Mouse (Mus musculus): ENCODE data around the gene Kcnj14. TPM values are rescaled to one million over a fixed set of nuclear protein-coding genes. Genes with fewer than 3 reads are reported as not detected.

The Kcnj14 gene
- 0.69 and 0.75 TPM in 2 replicates for polyA plus RNA-seq (2014; fragmentation: Nextera tagmentation; extraction: Ambion mirVana)

- WGBS: 66% methylated on average over 7 of the region's 7 CpGs
- H3K27me3 ChIP-seq (ENCODE audit: control insufficient read depth, insufficient read depth, low read length): peaks cover 3% of the 10 kb centered on the region
- H3K36me3 ChIP-seq (ENCODE audit: control insufficient read depth, insufficient read depth, low read length): peaks cover 27% of the 10 kb centered on the region
Observed at GRCm38 (mm10) chr7:45824598-45824997, at the start of gene Kcnj14. Kcnj14 (minus strand) TSS chr7:45824782.

GRCm38 (mm10) chr7:45873061-45873947 is 48.7 kb upstream of the Kcnj14 start:
- WGBS: 5% methylated on average over 28 of the region's 28 CpGs
- Histone ChIP-seq H3K9ac (ENCODE audit: low read length) (peak overlapping the region; percentile 81), H3K9me3 (ENCODE audit: control insufficient read depth, low read length) (no peaks in the 10 kb centered on the region), H3K4me2 (peak overlapping the region; percentile 72), H3K27ac (ENCODE audit: low read depth, low read length) (peak overlapping the region; percentile 73), H3K27me3 (ENCODE audit: control insufficient read depth, insufficient read depth, low read length) (peaks cover 30% of the 10 kb centered on the region), H3K4me3 (ENCODE audit: low read depth, low read length) (peak overlapping the region; percentile 81), H3K4me1 (ENCODE audit: control insufficient read depth, insufficient read depth, low read length) (peaks cover 25% of the 10 kb centered on the region), H3K36me3 (ENCODE audit: control insufficient read depth, insufficient read depth, low read length) (peaks cover 11% of the 10 kb centered on the region)
- DNase-seq (ENCODE audit: low spot score, missing footprints): peak; percentile 97
- ATAC-seq (ENCODE audit: low FRiP score): peak; percentile 57

More at GRCm38 (mm10) chr7:45824598-45824997, at the start of gene Kcnj14:
- no peak within 1 kb of the TSS for H3K4me3 ChIP-seq (ENCODE audit: low read depth, low read length)
- peaks cover 4% of the 10 kb centered on the region for H3K4me1 ChIP-seq (ENCODE audit: control insufficient read depth, insufficient read depth, low read length)
- DNase-seq (ENCODE audit: low spot score, missing footprints) (no peak), ATAC-seq (ENCODE audit: low FRiP score) (no peak)
- no peak within 1 kb of the TSS for H3K27ac ChIP-seq (ENCODE audit: low read depth, low read length)
- H3K9ac ChIP-seq (ENCODE audit: low read length): no peak within 1 kb of the TSS
- no peak within 1 kb of the TSS for H3K4me2 ChIP-seq
- no peaks in the 10 kb centered on the region for H3K9me3 ChIP-seq (ENCODE audit: control insufficient read depth, low read length)

- Histone ChIP-seq H3K27ac (ENCODE audit: low read depth, low read length) (peak within 1 kb of the TSS; percentile 73), H3K9ac (ENCODE audit: low read length) (peak within 1 kb of the TSS; percentile 81), H3K4me3 (ENCODE audit: low read depth, low read length) (peak within 1 kb of the TSS; percentile 81), H3K4me2 (peak within 1 kb of the TSS; percentile 72), H3K36me3 (ENCODE audit: control insufficient read depth, insufficient read depth, low read length) (peaks cover 11% of the 10 kb centered on the region), H3K9me3 (ENCODE audit: control insufficient read depth, low read length) (no peaks in the 10 kb centered on the region), H3K27me3 (ENCODE audit: control insufficient read depth, insufficient read depth, low read length) (peaks cover 37% of the 10 kb centered on the region), H3K4me1 (ENCODE audit: control insufficient read depth, insufficient read depth, low read length) (peaks cover 32% of the 10 kb centered on the region)
- WGBS: under 1% methylated on average over 18 of the region's 18 CpGs
- DNase-seq (ENCODE audit: low spot score, missing footprints) (peak; percentile 100), ATAC-seq (ENCODE audit: low FRiP score) (peak; percentile 75)
Observed at GRCm38 (mm10) chr7:45872624-45873023, 48.0 kb upstream of the Kcnj14 start, which contains the start of gene Kdelr1. Kdelr1 (plus strand) TSS chr7:45872772.

DNA sequence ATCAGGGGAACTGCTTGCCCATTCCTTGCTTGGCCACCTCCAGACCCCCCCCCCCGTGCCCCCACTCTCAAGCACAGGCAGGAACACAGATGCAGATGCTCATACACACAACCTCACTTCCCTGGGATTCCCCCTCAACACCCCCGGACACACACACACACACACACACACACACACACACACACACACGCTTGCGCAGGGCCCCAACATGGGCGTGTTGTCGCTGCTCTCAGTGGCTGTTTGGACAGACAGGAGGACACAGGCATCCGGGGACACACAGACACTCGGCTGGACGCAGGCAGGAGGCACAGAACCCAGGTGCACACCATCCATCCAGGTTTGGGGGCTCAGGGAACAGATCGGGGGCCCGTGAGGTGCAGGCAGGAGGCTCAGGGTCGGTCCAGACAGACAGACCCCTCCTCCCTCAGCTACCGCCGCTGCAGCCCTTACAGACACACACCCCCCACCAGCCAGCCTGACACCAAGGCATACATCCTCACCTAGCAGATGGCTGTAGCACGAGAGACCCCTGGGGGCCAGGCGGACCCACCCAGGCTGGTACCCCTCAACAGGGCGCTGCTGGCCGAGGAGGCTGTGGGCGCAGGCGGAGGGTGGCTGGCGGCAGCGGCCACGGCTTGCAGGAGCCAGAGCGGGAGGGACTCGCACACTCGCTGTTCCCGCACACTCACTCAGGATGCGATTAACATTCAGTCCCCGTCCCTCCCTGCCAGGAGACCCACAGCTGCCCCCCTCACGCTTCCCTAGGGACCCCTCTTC is 45.9 kb upstream of the Kcnj14 start:
- H3K27me3 ChIP-seq (ENCODE audit: control insufficient read depth, insufficient read depth, low read length): peaks cover 52% of the 10 kb centered on the region

DNA sequence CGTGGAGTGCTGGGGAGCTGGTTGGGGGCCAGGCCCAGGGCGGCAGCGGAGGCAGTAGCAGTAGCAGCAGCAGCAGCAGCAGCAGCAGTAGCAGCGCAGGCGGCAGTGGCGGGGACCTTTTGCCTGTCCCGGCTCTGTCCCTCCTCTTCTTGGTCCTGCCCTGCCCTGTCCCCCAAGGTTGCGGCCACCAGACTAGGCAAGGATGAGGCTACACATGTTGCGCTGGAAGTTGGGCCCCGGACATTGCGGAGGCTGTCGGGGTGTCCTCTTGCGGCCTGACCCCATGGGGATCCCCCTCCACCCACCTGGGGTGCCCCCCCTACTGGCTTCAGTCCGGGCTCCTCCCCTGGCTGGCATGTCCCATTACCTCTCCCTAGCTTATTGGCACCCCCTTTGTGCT is 45.2 kb upstream of the Kcnj14 start:
- Histone ChIP-seq H3K4me1 (ENCODE audit: control insufficient read depth, insufficient read depth, low read length) (peaks cover 38% of the 10 kb centered on the region), H3K4me3 (ENCODE audit: low read depth, low read length) (peak overlapping the region; percentile 20), H3K4me2 (peak overlapping the region; percentile 50), H3K27me3 (ENCODE audit: control insufficient read depth, insufficient read depth, low read length) (peaks cover 52% of the 10 kb centered on the region), H3K9ac (ENCODE audit: low read length) (no peak overlapping the region; the same call in 1 of the 2 replicates), H3K9me3 (ENCODE audit: control insufficient read depth, low read length) (no peaks in the 10 kb centered on the region), H3K36me3 (ENCODE audit: control insufficient read depth, insufficient read depth, low read length) (peaks cover 3% of the 10 kb centered on the region; the same call in 1 of the 2 replicates), H3K27ac (ENCODE audit: low read depth, low read length) (no peak overlapping the region)
- WGBS: under 1% methylated on average over 14 of the region's 14 CpGs
- DNase-seq (ENCODE audit: low spot score, missing footprints) (no peak), ATAC-seq (ENCODE audit: low FRiP score) (no peak)

More for the DNA sequence above, 45.9 kb upstream of the Kcnj14 start:
- H3K4me2 ChIP-seq: peak overlapping the region; percentile 50
- ATAC-seq (ENCODE audit: low FRiP score) (no peak), DNase-seq (ENCODE audit: low spot score, missing footprints) (peak; percentile 90)
- no peak overlapping the region for H3K27ac ChIP-seq (ENCODE audit: low read depth, low read length)
- peaks cover 3% of the 10 kb centered on the region; the same call in 1 of the 2 replicates for H3K36me3 ChIP-seq (ENCODE audit: control insufficient read depth, insufficient read depth, low read length)
- H3K9ac ChIP-seq (ENCODE audit: low read length): peak overlapping the region; percentile 52
- peak overlapping the region; percentile 20 for H3K4me3 ChIP-seq (ENCODE audit: low read depth, low read length)
- no peaks in the 10 kb centered on the region for H3K9me3 ChIP-seq (ENCODE audit: control insufficient read depth, low read length)
- peaks cover 38% of the 10 kb centered on the region for H3K4me1 ChIP-seq (ENCODE audit: control insufficient read depth, insufficient read depth, low read length)
- WGBS: 1% methylated on average over 30 of the region's 30 CpGs

GRCm38 (mm10) chr7:45869107-45869670 is 44.6 kb upstream of the Kcnj14 start:
- Histone ChIP-seq H3K9ac (ENCODE audit: low read length) (peak overlapping the region; percentile 18; the same call in 1 of the 2 replicates), H3K27me3 (ENCODE audit: control insufficient read depth, insufficient read depth, low read length) (peaks cover 52% of the 10 kb centered on the region)
- ATAC-seq (ENCODE audit: low FRiP score): no peak

DNA sequence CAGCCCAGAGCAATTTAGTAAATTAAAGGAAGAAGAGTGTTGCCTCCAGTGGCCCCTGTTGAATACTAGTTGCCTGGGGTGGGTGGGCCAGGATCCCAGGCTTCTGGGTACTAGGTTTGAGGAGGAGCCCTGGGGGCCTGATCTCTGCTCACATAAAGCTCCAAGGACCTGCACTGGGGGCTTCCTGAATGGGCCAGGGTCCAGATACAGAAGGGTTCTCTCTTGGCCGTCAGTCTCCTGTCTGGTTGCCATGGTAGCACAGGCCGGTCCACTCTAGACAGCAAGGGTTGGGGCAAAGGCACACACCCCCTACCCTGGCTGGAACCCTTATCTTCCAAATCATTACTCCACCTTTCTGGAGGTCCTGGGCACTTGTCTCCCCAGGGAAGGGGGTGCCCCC is 43.3 kb upstream of the Kcnj14 start:
- DNase-seq (ENCODE audit: low spot score, missing footprints) (no peak), ATAC-seq (ENCODE audit: low FRiP score) (0 out of 2 replicates have a peak, but pooled peaks have one; percentile 22)
- H3K4me1 ChIP-seq (ENCODE audit: control insufficient read depth, insufficient read depth, low read length): peaks cover 29% of the 10 kb centered on the region
- H3K4me3 ChIP-seq (ENCODE audit: low read depth, low read length): no peak overlapping the region
- H3K4me2 ChIP-seq: no peak overlapping the region
- H3K9ac ChIP-seq (ENCODE audit: low read length): no peak overlapping the region
- H3K36me3 ChIP-seq (ENCODE audit: control insufficient read depth, insufficient read depth, low read length): no peaks in the 10 kb centered on the region
- WGBS: 14% methylated on average over 2 of the region's 2 CpGs
- H3K27me3 ChIP-seq (ENCODE audit: control insufficient read depth, insufficient read depth, low read length): peaks cover 53% of the 10 kb centered on the region
- H3K9me3 ChIP-seq (ENCODE audit: control insufficient read depth, low read length): no peaks in the 10 kb centered on the region
- no peak overlapping the region for H3K27ac ChIP-seq (ENCODE audit: low read depth, low read length)

More at GRCm38 (mm10) chr7:45869107-45869670, 44.6 kb upstream of the Kcnj14 start:
- H3K4me2 ChIP-seq: peak overlapping the region; percentile 50; the same call in 1 of the 2 replicates
- H3K4me1 ChIP-seq (ENCODE audit: control insufficient read depth, insufficient read depth, low read length): peaks cover 37% of the 10 kb centered on the region
- DNase-seq (ENCODE audit: low spot score, missing footprints): no peak
- peaks cover 2% of the 10 kb centered on the region; the same call in 1 of the 2 replicates for H3K36me3 ChIP-seq (ENCODE audit: control insufficient read depth, insufficient read depth, low read length)
- H3K9me3 ChIP-seq (ENCODE audit: control insufficient read depth, low read length): no peaks in the 10 kb centered on the region
- no peak overlapping the region for H3K27ac ChIP-seq (ENCODE audit: low read depth, low read length)
- 20% methylated on average over 8 of the region's 8 CpGs for WGBS
- H3K4me3 ChIP-seq (ENCODE audit: low read depth, low read length): peak overlapping the region; percentile 20; the same call in 1 of the 2 replicates

All from midbrain, embryonic 11.5 days (tissue).